Mouse (Mus musculus) ovary, postnatal 36 days (tissue): ENCODE results near the gene Spaca6.

Experiments
- DNase-seq: peaks from one replicate; pipeline ENCODE4 v3.0.0; 2022; ENCODE audit warnings: low spot score, mixed read lengths

Gene Spaca6

DNA sequence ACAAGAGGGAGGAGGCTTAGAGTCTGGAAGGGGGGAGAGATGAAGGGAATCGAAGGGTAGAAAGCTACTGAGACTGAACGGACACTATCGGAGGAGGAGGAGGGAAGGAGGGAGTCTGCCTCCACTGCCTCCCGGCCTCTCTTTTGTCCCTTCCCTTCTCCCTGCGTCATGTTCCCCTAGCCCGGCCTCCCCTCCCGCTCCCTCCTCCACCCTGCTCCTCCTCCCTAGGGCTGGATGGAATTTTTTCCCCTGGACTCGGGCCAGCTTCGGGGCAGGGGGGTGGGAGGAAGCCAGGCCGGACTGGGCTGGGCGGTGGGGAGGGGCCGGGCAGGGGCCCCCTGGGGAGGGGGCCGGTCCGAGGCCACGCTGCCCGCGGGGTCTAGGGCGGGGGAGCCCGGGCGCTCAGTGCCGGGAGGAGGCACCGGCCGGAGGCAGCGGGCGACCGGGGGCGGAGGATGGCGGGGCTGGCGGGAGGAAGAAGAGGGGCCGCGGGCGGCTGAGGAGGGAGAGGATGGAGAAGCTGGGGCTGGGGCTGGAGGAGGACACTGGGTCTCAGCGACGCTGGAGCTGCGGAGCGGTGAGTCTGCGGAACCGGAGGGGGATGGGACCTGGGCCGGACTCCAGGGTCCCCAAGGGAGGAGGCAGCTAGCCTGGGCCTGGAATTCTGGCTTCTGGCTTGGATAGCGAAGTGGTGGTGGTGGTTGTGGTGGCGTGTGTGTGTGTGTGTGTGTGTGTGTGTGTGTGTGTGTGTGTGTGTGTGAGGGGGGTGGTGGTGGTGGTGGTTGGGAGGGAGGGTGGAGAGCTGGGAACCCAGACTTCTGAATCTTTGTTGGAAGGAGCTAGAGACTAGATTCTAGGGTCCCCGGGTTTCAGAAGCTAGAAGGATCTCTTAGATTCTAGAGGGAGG lies at the start of gene Spaca6:
Gene Spaca6 (plus strand): TSS at position 408 of the 907 bp plus-strand sequence.
- peak; percentile 96 for DNase-seq

DNA sequence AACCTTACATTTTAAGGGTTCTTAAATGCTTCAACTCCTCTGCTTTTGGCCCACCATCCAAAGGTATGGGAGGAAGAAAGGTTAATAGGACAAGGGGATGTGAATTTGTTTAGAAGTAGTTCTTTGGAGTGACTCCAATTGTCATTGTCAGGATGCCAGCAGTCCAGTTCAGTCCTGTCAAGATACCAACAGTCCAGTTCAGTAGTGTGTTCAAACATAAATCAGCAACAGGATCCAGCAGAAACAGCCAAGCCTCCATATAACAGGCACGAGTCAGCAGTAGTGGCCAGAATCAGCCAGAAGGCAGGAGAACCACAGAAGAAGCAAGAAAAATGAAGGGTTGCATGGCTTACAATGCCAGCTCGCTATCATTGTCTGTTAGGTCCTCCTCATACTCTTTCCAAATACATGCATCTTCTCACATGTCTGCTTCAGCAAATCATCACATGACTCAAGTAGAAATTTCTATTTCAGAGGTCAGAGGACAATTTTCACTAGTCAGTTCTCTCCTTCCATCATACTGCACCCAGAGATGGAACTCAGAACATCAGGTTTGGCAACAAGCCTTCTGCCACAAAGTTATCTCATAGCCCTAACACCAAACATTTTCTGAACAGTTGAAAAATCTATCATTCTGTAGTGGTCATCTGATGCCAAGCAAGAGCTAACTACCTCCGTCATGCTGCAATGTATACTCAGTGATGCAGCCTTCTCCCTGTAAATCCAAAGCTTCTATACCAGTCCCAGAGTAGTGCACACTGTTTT lies 35.9 kb upstream of the Spaca6 start:
- DNase-seq = no peak

- no peak for DNase-seq
Observed at GRCm38 (mm10) chr17:17792578-17792977, 34.4 kb upstream of the Spaca6 start.

- no peak for DNase-seq
Observed at GRCm38 (mm10) chr17:17795527-17795926, 31.4 kb upstream of the Spaca6 start.

- no peak for DNase-seq
Observed at GRCm38 (mm10) chr17:17823612-17824336, 3.2 kb upstream of the Spaca6 start.

DNA sequence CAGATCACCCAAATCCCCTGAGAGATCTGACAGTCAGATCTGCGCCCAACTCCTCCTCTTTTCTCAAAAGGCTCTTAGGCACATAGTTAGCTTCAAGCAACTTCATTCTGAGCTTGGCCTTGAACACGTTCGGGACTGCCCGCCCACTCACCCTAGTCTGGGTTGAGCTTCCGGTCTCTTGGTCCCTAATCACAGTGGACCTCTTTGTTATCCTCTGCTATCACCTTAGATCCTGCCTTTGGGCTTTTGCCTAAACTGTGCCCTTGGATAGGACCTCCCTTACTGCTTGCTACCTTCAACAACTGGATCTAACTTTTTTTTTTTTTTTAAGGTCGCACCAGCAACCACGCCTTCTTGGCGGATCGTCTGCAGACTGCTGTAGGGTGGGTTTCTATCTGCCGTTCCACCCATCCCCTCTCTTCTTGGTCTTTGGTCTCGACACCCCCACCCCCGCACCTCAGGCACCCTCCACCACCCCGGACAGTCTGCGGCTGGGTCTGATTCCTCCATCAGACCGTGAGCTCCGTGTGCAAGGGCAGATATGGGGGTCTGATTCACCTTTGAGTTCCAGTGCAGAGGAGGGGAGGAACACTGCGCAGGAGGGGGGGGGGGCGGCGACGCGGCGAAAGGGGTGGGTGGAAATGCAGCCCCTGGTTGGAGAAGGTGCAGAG lies 902 bp upstream of the Spaca6 start:
- DNase-seq = peak; percentile 63

DNA sequence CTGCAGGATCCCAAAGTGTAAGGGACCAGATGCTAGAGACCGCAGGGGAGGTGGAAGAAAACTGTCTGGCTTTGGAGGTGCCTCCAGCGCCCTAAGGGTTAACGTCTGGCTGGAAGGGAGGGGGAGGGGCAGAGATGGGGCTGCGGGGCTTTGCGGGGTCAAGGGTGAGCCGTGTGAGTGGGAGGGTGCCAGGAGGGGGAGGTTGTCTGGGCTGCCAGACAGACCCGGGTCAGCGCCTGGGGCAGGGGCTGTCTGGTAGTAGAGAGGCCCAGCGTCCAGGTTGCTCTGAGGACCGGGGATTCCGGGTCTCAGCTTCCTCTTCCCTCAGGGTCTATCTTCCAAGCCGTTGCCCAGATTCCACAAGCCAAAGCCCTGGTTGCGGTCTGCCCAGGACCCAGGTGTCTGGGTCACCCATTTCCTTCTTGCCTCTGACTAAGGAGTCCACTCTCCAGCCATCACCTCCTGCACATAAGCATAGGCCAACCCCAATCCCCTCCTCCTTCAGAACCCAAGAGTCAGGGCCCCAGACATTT lies 766 bp downstream of the Spaca6 start:
- DNase-seq = peak; percentile 77

DNA sequence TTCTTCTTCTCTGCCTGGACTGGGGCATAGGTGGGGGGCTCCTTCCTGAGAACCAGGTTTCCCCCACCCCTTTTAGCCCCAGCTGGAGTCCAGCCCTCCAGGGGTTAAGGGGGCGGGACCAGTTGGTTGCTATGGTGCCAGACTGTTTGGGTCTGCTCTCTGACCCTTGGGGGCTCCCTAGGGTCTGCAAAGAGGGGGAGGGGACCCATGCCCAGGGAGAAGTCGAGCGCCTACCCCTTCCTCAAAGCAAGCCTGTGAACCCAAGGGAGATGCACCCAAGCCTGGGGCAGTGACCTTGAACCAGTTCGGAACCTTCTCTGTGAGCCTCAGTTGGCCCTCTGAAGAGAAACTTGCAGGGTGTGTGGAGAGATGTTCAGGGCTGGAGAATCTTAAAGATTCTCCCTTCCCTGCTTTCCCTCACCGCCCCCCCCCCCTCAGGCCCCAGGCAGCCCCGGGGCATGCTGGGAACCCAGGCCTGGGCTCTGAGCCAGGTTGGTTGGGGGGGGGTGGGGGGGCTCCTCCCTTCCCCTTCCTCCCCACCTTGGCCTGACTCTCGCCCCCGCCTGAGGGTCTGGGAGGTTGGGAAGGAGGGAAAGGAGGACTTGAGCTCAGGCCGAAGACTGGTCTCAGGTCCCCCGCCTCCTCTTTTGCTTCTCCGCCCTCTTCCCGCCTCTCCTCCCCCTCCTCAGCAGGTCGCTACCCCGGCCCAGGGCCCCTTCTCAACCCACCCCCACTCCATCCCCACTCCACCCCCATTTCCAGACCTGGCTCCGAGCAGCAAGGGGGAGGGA lies 1.4 kb downstream of the Spaca6 start:
- peak; percentile 63 for DNase-seq

DNA sequence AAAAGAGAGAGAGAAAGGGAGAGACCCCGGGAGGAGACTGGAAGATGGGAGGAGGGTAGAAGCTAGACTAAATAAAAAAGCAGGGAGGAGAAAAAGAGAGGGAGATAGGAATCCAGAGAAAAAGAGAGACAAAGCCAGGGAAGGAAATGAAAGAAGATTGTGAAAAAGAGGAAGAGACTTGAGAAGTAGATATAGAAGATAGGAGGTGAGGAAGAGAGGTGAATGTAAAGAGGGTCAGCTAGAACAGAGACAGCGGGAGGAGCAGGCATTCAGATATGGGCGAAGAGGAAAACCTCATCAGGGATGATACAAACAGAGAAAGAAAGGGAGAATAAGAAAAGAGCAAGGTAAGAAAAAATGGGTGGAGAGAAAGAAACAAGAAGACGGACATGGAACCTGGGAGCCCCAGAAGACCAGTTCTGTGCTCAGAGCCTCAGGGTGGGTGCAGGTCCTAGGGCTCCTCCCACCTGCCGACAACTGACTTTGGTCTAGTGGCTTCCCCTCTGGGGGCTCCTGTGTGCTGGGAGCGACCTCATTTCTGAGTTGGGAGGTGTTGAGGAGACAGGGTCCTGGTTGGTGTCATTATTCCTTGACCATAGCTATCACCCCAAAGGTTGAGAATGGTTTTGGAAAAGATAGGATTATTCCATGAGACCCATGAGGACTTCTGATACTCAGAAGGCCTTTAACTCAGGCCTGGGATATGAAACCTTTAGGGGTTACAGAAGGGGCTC lies 2.3 kb downstream of the Spaca6 start:
- peak; percentile 23 for DNase-seq

- DNase-seq = no peak
Observed at GRCm38 (mm10) chr17:17829816-17830535, 3.0 kb downstream of the Spaca6 start.

DNA sequence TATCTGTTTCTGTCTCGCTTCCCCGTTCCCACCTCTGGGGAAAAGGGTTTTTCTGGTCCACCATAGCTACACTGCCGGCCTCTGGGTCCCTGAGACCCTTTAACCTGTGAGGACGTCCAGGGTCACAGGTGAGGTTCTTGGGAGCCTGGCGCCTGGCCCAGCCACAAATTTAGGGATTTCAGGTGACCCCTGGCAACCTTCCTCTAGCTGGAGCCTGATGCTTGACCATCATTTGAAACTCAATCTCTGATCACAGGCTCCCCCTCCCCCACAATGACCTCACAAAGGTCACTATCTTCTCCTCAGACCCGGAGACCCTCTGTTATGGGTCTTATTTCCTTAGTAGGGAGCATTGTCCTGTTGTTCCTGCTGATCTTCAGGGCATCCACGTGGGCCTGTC lies 3.8 kb downstream of the Spaca6 start:
- no peak for DNase-seq

DNA sequence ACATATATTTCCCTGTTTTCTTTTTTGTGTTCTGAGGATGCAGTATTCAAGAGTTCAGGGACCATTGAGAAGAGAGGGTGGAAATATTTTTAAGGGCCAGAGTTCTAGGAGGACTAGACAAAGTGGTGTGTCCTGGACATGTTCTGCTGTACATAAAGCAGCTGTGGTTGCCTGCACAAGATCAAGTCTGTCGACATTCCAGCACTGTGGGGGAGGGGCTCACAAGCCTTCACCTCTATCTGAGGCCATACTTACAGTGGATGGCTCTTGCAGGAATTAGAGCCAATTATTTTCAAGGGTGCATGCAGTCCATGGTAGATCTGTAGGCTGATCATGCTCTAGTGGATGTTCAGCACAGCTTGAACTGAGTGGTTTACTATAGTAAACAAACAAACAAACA lies 7.9 kb downstream of the Spaca6 start:
- peak; percentile 22 for DNase-seq

GRCm38 (mm10) chr17:17836101-17836500 lies 9.1 kb downstream of the Spaca6 start:
- no peak for DNase-seq

- DNase-seq = peak; percentile 25
Observed at GRCm38 (mm10) chr17:17837426-17837825, 10.5 kb downstream of the Spaca6 start.

DNA sequence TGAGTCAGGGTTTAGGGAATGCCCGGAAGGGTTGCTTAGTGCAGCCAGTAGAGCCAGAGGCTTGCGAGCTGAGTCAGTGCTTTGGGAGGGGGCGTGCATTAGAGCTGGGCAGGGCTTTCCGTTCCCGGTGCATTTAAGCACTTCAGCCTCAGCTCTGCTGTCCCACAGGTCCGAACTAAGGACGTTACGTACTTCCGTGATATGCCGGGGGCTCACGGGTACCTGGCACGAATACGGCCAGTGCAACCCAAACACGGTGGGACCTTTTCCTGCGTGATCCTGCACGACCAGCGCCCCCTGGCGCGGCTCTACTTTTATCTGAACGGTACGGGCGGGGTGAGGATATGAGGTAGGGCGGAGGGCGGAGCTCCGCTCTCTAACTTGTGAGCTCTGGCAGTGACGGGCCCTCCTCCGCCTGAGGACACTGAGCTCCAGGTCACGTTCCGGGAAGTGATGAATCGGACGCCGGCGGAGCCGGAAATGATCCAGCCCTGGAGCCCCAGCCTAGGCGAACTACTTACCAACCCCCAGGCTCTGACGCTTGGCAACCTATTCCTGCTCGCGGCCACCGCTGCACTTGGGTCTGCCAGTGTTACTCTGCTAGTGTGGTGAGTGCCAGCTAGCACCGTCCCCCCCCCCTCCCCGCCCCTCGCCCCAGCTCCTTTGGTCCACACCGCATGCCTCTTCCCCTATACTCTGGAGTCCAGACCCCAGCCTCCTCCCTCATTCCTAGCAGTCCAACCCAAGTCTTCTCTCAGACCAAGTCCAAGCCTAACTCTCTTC lies 11.2 kb downstream of the Spaca6 start:
- DNase-seq = peak; percentile 95

- no peak for DNase-seq
Observed at GRCm38 (mm10) chr17:17839276-17839675, 12.3 kb downstream of the Spaca6 start.

DNA sequence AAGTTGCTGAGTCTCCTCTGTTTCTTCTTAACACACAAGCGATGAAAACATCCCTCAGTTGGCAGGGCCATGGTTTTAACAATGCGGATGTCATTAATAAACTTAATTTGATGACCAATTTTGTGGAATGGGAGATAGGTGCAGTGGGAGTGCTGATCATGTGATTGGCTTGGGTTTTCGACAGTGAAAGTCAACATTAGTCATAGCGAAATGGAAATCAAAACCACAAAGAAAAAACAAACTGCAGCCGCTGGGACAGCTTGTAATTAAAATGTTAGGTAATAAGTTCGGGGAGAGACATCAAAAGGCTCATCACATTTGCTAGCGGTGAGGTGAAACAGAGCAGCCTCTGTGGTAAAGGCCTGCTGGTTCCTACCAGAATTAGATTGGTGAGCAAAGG lies 13.8 kb downstream of the Spaca6 start:
- DNase-seq = no peak

DNA sequence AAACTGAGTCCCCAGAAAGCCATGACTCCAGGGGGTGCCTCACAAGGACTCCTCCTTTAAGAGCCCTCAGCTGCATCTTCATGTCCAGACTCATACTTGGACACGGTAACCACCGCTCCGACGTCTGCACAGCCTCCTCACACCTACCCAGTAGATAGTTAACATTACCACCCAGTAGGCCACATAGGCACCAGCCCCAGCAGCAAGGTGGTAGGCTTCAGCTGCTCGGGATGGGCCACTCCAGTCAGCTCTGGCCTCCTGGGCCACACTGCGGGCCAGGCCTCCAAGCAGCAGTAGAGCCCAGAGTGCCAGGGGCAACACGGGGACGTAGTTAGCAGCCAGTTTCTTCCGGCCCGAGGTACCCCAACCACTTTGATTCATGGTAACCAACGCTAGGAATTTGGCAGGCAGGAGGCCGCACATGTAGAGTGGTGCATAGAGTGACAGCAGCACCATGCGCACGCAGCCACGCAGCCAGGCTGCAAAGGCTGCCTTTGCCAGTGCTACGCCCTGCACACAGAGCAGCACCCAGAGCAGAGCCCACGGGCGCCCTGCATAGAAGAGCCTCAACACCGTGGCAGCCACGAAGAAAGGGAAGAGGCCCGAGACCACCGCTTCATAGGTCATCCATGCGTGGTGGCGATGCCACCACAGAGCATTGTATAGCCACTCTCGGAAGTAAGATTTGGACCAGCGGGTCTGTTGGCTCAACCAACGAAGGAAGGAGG lies 16.7 kb downstream of the Spaca6 start:
- DNase-seq = no peak
